Mouse (Mus musculus) megakaryocyte, embryonic 14.5 days (primary cell): ENCODE results near the gene Srp68.

ENCODE experiments used
- FLI1 ChIP-seq: IDR thresholded peaks from 2 replicates; pipeline ENCODE4 v1.6.1; 2012; ENCODE audit warnings: low read length, inconsistent platforms, mixed read lengths
- GATA1 ChIP-seq: IDR thresholded peaks from 3 replicates; pipeline ENCODE4 v1.6.1; 2012; ENCODE audit warnings: mixed read lengths, low read length, inconsistent platforms, borderline replicate concordance

DNA sequence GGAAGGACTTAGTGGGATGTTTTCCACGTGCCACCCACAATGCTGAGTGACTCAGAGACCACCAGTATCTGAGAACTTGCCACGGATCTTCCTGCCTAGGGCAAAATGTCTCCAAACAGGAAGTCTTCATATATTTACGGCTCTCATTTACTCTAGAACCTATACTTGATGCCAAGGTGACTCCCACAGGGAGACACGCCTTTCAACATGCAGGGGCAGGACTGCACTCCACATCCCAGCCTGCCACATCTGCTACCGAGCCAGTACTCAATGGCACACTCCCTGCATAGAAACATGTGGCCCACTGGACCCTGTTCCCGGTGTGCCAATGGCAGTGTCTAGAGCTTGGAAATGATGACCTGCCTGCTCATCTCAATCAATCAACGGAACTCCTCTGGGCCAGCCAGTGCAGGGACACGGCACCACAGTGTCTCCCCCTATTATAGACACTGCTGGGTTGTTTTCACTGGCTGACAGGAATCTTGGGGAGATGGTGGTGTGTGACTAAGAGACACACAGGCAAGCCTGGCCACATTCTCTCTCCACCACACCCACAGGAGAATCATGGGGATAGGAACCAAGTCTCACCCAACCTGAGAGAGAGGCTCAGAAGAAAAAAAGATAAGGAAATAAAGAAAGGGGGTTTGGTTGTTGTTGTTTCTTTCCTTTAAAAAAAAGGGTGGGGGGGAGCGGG lies 17.9 kb downstream of the Srp68 start:
- TF ChIP-seq GATA1 (no peak), FLI1 (no peak)
